Mouse (Mus musculus) gastrocnemius, adult 18-20 months (tissue): Measurements from ENCODE around the gene Chrng. TPM values are rescaled to one million over a fixed set of nuclear protein-coding genes. Genes with fewer than 3 reads are reported as not detected.

ENCODE experiments used
- DNase-seq: peaks from one replicate; pipeline ENCODE4 v3.0.0; 2021; ENCODE audit warnings: low spot score
- total RNA-seq, 2 experiments: library from RNA; stranded (reverse); gene quantifications; 2 replicates each; pipeline ENCODE4 v1.2.3; 2021

Chrng gene
- total RNA-seq, 2 experiments from 2014 or later: not detected

GRCm38 (mm10) chr1:87198119-87199065, 6.1 kb upstream of the Chrng start:
- no peak for DNase-seq

- no peak for DNase-seq
These were observed 3.6 kb upstream of the Chrng start for GRCm38 (mm10) chr1:87200811-87201210.

- DNase-seq: no peak
These were observed 2.6 kb upstream of the Chrng start for GRCm38 (mm10) chr1:87201848-87202247.

GRCm38 (mm10) chr1:87203779-87204178, 678 bp upstream of the Chrng start:
- DNase-seq: no peak

- no peak for DNase-seq
These were observed 581 bp downstream of the Chrng start for GRCm38 (mm10) chr1:87205038-87205437.

GRCm38 (mm10) chr1:87205502-87205901, 1.0 kb downstream of the Chrng start:
- DNase-seq: no peak

GRCm38 (mm10) chr1:87206339-87206738, 1.9 kb downstream of the Chrng start:
- DNase-seq: no peak

GRCm38 (mm10) chr1:87211431-87211830, 7.0 kb downstream of the Chrng start:
- DNase-seq: no peak

- peak; percentile 96 for DNase-seq
These were observed 9.6 kb downstream of the Chrng start, which contains the start of gene Eif4e2 for GRCm38 (mm10) chr1:87213735-87214704. Gene Eif4e2, plus strand, starts transcription at chr1:87213914.

GRCm38 (mm10) chr1:87214748-87215147, 10.3 kb downstream of the Chrng start:
- DNase-seq: no peak

GRCm38 (mm10) chr1:87217938-87218337, 13.5 kb downstream of the Chrng start:
- DNase-seq: no peak

GRCm38 (mm10) chr1:87225739-87226138, 21.3 kb downstream of the Chrng start:
- DNase-seq: no peak

GRCm38 (mm10) chr1:87226409-87227159, 22.1 kb downstream of the Chrng start:
- DNase-seq: no peak

- DNase-seq: peak; percentile 82
These were observed 22.7 kb downstream of the Chrng start for GRCm38 (mm10) chr1:87227160-87227550.

- no peak for DNase-seq
These were observed 26.1 kb downstream of the Chrng start for GRCm38 (mm10) chr1:87230606-87231005.

GRCm38 (mm10) chr1:87232197-87232596, 27.7 kb downstream of the Chrng start:
- no peak for DNase-seq

GRCm38 (mm10) chr1:87239056-87239455, 34.6 kb downstream of the Chrng start:
- DNase-seq: no peak

GRCm38 (mm10) chr1:87243021-87243420, 38.6 kb downstream of the Chrng start:
- no peak for DNase-seq

- no peak for DNase-seq
These were observed 41.0 kb downstream of the Chrng start for GRCm38 (mm10) chr1:87245430-87245829.

- peak; percentile 81 for DNase-seq
These were observed 41.7 kb downstream of the Chrng start for GRCm38 (mm10) chr1:87245929-87246815.
